Mouse (Mus musculus): ENCODE data around the gene Cenpx.
"Not testable (repeated sequence)": the region's sequence is repeated elsewhere in the genome, so short reads cannot be mapped to it uniquely, and the experiment has no call there.

Cenpx gene

DNA sequence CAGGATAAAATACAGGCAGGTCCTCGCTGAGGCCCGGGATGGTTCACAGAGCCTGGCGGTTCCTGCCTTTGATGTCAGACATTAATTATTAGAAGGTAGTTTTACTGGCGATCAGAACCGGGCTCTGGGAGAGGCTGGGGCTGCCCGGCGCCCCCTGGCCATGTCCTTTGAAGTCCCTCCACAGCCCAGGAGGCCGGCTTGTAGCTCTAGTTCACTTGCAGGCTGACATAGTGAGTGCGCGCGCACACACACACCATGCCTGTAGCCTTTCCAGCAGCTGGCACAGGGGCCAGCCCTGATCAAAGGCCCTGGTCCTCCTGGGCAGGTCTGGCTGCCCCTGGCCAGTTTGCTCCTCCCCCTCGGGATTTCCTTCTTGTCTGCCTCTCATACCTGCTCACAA, 17.9 kb downstream of the Cenpx start:
- peak; percentile 79 for DNase-seq

DNA sequence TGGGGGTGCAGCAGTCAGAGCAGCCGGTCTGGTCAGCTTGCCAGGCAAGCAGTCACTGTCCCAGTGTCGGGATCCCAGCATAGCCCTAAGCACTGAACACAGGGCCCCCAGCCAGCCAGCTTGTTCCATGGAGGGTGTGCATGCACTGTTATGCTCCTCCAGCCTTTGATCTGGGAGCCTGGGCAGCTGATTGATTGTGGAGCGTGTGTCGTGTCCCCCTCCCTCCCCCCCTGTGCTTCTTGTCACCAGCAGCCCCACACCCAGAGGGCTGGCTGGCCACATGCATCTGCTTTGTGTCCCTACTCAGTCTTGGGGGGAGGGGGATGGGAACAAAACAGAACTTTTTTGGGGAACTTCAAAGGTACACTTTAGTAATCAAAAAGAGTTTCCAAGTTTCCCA, 18.4 kb downstream of the Cenpx start:
- peak; percentile 76 for DNase-seq

DNA sequence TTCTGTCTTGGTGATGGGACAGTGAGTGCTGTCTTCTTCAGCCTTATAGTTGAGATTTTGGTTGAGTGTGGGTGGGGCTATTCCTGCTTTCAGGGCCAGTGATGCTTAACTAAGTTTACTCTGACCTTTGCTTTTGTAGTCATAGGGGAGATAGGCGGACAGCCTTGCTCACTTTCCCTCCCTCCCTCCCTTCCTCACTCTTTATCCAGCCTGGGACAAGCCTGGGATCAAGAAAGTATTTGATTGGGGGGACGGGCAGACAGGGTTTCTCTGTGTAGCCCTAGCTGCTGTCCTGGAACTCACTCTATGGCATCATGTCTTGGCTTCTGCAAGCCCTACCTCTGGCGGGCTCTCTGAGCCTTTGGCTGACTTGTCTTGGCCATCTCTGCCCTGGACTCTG, 20.1 kb downstream of the Cenpx start:
- DNase-seq = no peak

DNA sequence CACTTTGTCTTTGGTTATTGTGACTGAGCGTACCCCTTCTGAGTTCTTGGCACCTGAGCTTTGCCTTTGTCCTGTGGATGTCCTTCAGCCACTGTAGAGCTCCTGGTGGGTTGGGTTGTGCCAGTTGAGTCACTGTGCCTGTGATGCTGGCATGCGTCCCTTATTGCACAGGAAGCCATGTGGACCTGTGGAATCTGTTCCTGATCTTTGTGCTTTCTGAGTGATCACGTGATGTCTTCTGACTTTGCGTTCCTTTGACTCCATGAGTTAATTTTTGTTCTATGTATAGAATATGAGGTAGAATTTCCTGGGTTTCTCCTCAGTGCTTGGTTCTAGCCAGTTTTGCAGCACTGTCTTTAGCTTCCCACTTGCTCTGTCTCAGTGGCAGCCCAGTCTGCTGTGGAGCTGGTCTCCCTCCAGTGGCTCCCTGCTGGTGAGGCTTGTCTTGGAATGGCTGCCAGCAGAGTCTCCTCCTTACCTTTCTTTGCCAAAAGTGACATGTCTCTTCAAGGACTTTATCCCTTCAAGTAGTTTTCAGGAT, 21.0 kb downstream of the Cenpx start:
- DNase-seq = no peak

DNA sequence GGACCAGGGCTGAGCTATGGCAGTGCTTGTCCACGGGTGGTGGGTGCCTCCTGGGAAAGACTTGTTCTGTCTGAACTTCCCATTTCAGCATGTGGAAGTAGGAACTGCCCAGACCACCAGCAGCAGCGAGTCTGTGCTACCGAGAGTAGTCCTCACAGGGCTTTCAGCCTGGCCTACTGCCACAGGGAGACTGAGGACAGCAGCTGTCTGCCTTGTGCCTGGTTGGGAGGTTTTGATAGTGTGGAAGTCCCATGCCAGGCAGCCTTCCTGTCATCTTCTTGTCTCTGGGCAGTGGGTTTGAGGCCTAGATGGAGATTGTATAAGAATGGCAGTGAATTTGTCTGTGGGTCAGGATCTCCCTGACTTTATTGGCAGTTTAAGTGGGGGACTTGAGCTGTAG, 24.2 kb downstream of the Cenpx start:
- DNase-seq = no peak

DNA sequence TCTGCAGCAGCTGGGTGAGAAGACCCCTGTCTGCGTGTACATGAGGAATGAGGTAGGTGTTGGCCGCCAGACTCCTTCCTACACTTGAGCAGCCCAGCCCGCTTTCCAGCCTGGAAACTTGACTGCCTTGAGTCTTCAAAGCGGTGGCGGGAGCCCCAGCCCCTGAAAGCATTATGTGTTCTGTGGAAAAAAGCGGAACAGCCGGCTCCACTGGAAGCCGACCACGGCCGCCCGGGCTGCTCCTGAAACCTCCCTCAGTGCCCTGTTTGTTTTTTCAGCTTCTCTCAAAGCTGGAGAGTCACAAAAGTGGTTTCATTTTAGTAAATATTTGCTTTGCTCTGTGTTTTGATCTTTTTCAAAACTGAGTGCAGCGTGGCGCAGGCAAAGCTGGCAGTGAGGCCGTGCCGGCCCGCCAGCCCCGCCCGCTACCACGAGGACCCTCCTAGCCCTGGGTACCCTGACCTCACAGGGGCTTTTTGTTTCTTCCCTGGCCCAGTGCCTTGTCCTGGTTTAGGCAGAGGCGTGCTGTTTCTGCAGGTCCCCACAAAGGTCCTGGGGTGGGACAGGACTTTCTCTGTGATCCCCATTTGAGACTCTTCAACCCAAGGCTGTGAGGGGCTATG, 26.8 kb downstream of the Cenpx start:
- DNase-seq = peak; percentile 32

DNA sequence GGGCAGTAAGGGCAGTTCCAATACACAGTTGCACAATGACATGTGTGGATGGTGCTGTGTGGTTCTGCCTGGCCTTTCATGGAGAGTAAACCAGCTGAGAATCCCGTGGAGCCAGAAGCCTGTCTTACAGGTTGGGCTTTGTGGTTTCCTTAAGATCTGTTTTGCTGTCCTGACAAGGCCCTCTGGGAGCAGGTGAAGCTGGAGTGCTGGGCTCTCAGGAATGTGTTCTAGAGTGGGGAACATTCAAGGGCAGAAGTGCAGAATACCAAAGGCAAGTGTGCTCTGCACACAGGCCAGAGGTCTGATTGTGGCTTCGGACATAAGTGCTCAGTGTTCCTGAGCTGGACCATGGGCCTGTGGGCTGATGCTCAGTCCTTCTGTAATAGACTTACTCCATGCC, 28.9 kb downstream of the Cenpx start:
- no peak for DNase-seq

DNA sequence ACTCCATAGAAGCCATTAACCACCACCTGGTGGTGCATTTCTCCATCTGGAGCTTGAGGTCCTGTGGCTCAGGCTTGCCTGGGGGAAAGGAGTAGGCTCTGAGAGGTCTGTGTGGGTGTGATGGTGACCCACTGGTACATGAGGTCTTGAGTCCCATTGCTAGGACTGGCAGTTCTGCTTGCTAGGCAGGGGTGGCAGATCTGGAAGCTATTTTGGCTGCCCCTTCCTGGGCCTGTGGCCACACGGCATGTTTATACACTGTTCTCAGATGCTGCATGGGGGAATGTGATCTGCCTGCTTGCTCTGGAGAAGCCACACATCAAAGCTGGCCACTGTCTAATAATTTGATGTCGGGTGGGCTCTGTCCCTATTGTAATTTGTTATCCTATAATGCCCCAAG, 29.5 kb downstream of the Cenpx start:
- DNase-seq = no peak

DNA sequence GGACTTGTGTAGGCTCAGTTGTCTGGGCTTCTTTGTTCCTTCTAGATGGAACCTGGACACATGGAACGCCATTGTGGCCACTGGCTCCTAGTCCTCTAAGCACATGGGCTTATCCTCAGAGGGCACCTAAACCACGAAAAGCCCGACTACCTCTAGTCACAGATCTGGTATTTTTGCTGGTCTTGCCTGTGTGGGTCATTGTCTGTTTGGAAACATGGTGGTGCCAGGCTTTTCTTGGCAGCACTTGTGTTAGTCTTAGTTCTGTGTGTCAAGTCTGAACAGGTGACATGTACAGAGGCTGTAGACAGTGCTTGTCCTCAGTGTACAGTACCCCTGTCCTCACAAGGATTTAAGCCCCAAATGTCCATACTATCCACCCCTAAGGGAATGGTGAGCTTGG, 30.0 kb downstream of the Cenpx start:
- no peak for DNase-seq

DNA sequence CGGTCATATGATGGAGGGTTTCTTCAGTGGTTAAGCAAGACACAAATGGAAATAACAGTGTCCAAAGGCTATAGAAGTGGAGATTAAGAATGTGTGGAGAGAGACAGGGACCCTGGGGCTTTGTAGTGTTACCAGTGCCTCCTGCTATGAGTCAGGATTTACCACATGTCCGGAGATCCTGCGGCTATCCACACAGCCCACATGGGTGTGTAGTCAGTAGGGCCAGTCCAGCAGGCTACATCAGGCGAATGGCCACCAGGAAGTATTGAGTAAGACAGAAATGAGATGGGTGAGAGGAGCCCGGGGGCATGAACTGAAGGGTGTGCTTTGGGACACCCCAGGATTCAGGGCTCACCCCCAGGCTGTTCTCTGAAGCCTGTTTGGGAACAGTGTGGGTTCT, 30.9 kb downstream of the Cenpx start:
- no peak for DNase-seq

DNA sequence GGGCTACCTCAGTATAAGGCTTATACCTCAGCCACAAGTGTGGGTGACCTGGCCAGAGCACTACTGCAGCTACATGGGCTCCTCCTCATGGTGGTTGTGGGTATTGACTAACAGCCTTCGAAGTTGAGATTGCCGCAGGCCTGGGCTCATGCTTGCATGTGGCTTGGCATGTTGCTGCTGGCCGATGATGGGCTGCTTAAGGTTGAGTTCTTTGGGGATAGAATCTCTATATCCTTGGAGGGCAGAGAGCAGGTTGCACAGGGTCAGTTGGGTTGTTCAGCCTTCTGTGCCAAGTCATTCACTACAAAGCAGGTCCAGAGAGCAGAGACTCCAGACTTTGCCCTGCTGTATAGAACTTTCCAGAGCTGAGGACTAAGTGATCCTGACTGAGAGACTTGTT, 33.6 kb downstream of the Cenpx start:
- peak; percentile 38 for DNase-seq

DNA sequence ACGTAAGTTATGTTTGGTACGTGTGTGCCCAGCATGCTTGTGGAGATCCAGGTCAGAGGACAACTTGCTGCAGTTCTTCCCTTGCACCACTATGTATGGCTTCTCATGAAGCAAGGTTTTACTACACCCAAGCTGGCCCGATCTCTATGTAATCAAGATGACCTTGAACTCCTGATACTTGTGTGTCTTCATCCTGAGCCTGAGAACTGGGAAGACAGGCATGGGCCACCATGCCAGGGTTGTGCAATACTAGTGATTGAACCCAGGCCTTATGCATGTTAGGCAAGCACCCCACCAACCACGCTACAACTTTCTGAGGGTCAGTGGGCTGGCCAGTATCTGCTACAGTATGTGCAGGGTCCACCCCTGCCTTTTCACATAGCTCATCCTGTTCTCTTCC, 36.6 kb downstream of the Cenpx start:
- no peak for DNase-seq

DNA sequence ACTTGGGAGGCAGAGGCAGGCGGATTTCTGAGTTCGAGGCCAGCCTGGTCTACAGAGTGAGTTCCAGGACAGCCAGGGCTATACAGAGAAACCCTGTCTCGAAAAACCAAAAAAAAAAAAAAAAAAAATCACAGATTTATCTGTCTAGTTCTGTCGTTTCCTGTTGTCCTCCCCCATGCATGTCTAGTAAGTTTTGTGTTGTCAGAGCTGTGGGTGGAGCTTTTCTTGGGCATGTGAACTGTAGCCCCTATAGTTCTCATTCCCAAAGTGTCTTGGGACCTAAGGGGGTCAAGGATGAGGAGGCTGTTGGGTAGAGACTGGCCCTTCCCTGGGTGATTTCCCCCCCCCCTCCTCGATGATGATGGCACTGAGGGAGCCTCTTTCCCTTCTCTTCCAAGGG, 37.7 kb downstream of the Cenpx start:
- not testable (repeated sequence) for DNase-seq

DNA sequence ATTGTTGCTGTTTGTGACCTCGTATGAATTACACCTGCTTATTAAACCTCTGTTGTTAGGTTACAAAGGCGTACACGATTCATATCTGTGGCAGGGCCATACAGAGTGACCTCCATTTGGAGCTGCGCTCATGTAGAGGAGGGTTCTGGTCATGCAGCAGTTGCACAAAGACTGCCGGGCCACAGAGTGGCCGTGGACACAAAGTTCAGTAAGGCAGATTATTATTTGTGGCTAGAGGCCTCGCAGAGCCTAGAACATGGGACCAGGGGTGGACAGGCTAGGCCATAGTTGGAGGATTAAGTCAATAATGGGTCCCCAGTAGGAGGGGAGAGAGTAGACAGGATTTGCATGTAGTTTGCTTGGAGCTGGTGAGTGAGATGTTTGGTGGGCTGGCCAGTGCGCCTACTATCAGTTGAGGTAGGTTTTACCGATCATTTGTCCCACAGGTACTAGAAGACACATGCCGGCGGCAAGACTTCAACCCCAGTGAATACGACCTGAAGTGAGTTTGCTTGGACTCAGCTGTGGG, 39.9 kb downstream of the Cenpx start:
- DNase-seq = no peak

DNA sequence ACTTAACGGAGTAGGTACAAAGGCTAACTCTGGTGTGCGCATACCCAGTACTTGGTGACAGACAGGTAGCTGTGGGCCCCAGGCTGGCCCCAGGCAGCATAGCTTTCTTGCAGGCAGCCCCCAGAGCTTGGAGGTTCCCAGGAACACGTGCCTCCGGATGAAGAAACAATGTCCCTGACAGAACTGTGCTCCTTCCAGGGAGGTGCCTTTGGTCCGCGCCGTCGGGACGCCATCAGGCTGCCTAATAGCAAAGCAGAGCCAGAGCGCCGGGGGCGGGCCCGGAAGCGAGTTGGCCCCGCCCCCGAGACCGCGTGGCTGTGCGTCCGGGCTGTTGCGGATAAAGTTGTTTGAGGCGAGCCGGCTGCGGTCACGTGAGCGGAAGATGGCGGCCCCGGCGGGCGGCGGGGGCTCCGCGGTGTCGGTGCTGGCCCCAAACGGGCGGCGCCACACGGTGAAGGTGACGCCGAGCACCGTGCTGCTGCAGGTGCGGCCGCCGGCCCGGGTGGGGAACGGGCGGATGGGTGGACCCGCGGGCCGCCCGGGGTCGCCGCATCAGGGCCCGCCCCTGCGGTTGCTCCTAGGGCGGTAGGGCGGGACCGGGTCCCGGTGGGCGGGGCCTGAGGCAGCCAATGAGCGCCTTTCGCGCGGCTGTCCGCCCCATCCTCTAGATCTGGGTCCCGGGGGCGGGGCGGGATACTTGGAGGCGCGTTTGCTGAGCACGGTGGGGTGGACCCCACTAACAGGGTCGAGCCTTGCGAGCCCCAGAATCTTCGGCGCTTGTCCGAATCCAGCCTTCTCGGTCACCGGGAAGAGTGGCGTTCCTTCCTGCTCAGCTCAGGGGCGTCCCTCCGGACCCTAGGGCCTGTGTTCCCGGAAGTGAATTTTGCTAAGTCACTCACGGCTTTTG, 40.6 kb downstream of the Cenpx start, which contains the start of gene Aspscr1:
Aspscr1 (plus strand) TSS at position 287 of the 907 bp plus-strand sequence.
- DNase-seq = peak; percentile 98

DNA sequence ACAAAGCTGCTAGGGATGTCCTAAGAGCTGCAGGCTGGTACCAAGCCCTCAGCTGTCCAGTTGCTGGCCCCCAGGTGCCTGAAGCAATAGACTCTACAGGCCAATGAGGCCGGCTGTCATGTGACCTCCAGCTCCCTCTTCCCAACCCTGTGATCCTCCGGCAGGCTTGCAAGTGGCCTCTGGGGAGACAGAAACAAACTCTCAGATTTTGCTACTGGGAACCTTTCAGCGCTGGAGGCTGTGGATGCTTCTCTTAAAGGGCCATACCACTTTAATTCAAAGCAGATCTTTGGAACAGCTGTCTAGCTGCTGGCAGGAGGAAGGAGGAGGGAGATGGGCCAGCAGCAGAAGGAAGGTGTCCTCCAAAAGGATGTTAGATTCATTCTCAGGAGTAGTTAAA, 46.9 kb downstream of the Cenpx start:
- peak; percentile 62 for DNase-seq

DNA sequence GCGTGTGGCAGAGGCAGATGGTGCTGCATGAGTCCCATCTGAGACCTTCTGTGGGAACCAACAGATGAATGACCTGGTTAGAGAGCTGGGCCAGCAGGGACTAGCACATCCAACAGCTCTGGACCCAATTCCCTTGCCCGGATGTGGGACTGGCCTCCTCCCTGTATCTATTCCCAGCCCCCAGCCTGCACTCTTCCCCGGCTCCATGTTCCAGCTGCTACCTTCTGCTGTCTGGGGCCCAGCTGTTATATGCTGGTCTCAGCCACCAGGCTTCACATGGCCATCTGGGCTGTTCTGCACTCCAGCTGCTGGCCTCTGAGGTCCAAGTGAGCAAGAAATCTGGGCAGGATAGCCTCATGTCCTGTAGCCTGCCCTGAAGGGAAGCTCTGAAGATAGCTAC, 48.1 kb downstream of the Cenpx start:
- DNase-seq = no peak

DNA sequence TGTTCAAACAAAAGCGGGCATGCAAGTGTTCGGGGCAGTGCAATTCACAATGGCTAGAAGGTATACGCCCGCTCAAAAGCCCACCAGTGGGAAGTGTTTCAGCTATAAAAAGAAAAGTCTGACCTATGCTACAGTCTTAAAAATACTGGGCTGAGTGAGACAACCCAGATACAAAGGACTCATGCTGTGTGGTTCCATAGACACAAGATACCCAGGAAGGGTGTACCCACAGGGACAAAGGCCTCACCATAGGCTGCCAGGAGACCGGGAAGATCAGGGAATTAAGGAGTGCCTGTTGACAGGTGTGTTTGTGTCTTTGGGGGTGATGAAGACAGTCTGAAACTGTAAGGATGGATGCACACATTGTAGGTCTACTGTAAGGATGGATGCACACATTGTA, 49.8 kb downstream of the Cenpx start:
- DNase-seq = no peak

DNA sequence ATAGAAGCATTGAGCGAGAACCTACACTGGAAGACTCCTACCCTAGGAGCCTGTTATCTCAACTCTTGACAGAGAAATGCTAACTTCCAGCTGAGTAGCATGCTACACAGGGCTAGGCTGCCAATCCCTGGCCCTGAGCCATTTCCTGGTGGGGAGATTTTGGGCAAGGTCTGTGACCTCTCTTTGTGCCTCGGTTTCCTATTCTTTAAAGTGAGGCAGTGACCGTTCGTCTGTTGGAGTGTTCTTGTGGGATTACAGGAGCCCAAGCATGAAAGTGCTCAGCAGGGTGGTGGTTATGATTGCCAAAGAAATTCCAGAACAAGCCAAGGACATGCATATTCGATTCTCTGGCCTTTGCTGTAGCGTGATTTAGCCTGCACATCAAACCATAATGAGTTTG, 50.8 kb downstream of the Cenpx start:
- DNase-seq = no peak

DNA sequence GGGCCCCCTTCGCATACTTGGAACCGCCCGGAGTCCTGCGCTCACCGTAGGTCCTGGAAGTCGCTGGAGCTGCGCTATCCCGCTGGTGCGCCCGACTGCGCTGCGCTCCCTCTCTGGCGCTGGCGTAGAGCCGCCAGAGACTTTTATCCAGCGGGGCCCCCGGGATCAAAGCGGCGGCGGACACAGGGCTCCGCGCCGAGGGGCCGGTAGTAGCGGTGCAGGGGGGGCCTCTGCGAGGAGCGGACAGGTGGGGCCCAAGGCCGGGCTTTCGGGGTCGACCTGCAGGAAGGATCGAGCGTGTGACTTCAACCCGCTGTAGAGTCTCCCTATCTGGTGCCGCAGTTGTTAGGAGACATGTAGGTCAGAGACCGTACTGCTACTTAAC, 52.5 kb downstream of the Cenpx start, which contains the start of gene Notum:
Notum (minus strand) TSS at position 100 of the 385 bp plus-strand sequence.
- no peak for DNase-seq
